Comparison of ENCODE assay signal across 10 mouse cellular contexts in genomic region chr14:62878634-62879430, GRCm38 (mm10). TPM values are rescaled to one million over a fixed set of nuclear protein-coding genes. Genes with fewer than 3 reads are reported as not detected.
DNase-seq lines count a peak whose midpoint lies in the region; TF ChIP-seq lines count a peak whose summit lies in the region.
"Had no signal": no experiment of that assay in that cellular context is flagged by ENCODE, and none has a peak within 500 bp of the region (broad histone marks: within the 10 kb centered on the region; RNA-seq: fewer than 3 reads in every experiment).

No protein-coding gene starts in this region.

- no peak for TF ChIP-seq POLR2A in thymus, adult 2 months (IDR thresholded peaks at IDR 0.05; ENCODE audit: control insufficient read depth, extremely low read depth, insufficient read depth, low read length, poor library complexity)
- no peak for TF ChIP-seq POLR2A in olfactory bulb, adult 2 months (IDR thresholded peaks at IDR 0.05; ENCODE audit: insufficient read depth, low read depth, low read length)
- no peak for TF ChIP-seq POLR2A in kidney, adult 2 months (IDR thresholded peaks at IDR 0.05; ENCODE audit: low read depth, low read length)

- peaks cover 21% of the 10 kb centered on the region for H3K4me1 ChIP-seq in thymus, adult 2 months (replicated peaks; ENCODE audit: control insufficient read depth, insufficient read depth, low read length)
- H3K4me1 ChIP-seq in olfactory bulb, adult 2 months (ENCODE audit: control insufficient read depth, insufficient read depth, low read length): peaks cover 25% of the 10 kb centered on the region
- H3K4me1 ChIP-seq in kidney, adult 2 months (ENCODE audit: control insufficient read depth, insufficient read depth, low read length): peaks cover 17% of the 10 kb centered on the region; the same call in 1 of the 2 replicates

- no peak for DNase-seq in gastrocnemius, adult 2 months
- DNase-seq in gastrocnemius, postnatal 36 days: no peak
- no peak for DNase-seq in thymus, adult 2 months
- no peak for DNase-seq in thymus, postnatal 10 days (ENCODE audit: low spot score in 2 of 2)
- DNase-seq in liver: peak; percentile 28
- DNase-seq in kidney, adult 2 months: no peak
- no peak for DNase-seq in layer of hippocampus, postnatal 25 days (ENCODE audit: extremely low spot score in 1 of 2, low spot score in 1 of 2)

- intact Hi-C loops in gastrocnemius, adult 2 months (cut with DNase I): loop anchor here (2.0 kb wide), 2 partner anchors 40 to 60 kb away; no protein-coding TSS in a partner anchor
- intact Hi-C loops in gastrocnemius, postnatal 36 days (cut with DNase I): no loop called here

- 61% methylated on average over 7 of the region's 7 CpGs for WGBS in thymus, adult 2 months
- WGBS in olfactory bulb, adult 2 months: 60% methylated on average over 7 of the region's 7 CpGs
- WGBS in kidney, adult 2 months: 70% methylated on average over 7 of the region's 7 CpGs

- no peaks in the 10 kb centered on the region for H3K36me3 ChIP-seq in thymus, adult 2 months (ENCODE audit: control insufficient read depth, insufficient read depth, low read length)
- no peaks in the 10 kb centered on the region for H3K36me3 ChIP-seq in kidney, adult 2 months (ENCODE audit: control insufficient read depth, insufficient read depth, low read length)
- H3K36me3 ChIP-seq: embryonic facial prominence, embryonic 12.5 days had no signal

- H3K27me3 ChIP-seq in thymus, adult 2 months (ENCODE audit: control insufficient read depth, insufficient read depth, low read length): no peaks in the 10 kb centered on the region
- no peaks in the 10 kb centered on the region for H3K27me3 ChIP-seq in kidney, adult 2 months (replicated peaks; ENCODE audit: control insufficient read depth, insufficient read depth, low read length)
- H3K27me3 ChIP-seq: CH12.LX; embryonic facial prominence, embryonic 12.5 days had no signal

- H3K4me3 ChIP-seq in gastrocnemius, adult 2 months: no peak overlapping the region
- no peak overlapping the region for H3K4me3 ChIP-seq in thymus, adult 2 months (ENCODE audit: control insufficient read depth, insufficient read depth, low read length)
- no peak overlapping the region for H3K4me3 ChIP-seq in olfactory bulb, adult 2 months (ENCODE audit: insufficient read depth, low read depth, low read length)
- no peak overlapping the region for H3K4me3 ChIP-seq in kidney, adult 2 months (ENCODE audit: insufficient read depth, low read depth, low read length)
- H3K4me3 ChIP-seq: embryonic facial prominence, embryonic 12.5 days had no signal

- no peak for TF ChIP-seq CTCF in gastrocnemius, adult 2 months (IDR thresholded peaks at IDR 0.05)
- TF ChIP-seq CTCF in thymus, adult 2 months (IDR thresholded peaks at IDR 0.05; ENCODE audit: borderline replicate concordance, control insufficient read depth, extremely low read depth, insufficient read depth, low read length, poor library complexity): no peak
- TF ChIP-seq CTCF in olfactory bulb, adult 2 months (IDR thresholded peaks at IDR 0.05; ENCODE audit: insufficient read depth, low read depth, low read length): no peak
- TF ChIP-seq CTCF in kidney, adult 2 months (conservative IDR thresholded peaks at IDR 0.05; ENCODE audit: insufficient read depth, insufficient read length, low read depth, low read length): no peak

- H3K27ac ChIP-seq in gastrocnemius, adult 2 months: peak overlapping the region; percentile 88
- peak overlapping the region; percentile 96 for H3K27ac ChIP-seq in thymus, adult 2 months (ENCODE audit: control insufficient read depth, insufficient read depth, low read length)
- peak overlapping the region; percentile 91 for H3K27ac ChIP-seq in olfactory bulb, adult 2 months (ENCODE audit: insufficient read depth, low read depth, low read length)
- no peak overlapping the region for H3K27ac ChIP-seq in kidney, adult 2 months (ENCODE audit: insufficient read depth, low read depth, low read length)
- H3K27ac ChIP-seq: embryonic facial prominence, embryonic 12.5 days had no signal

RNA-seq across cellular contexts. Expression of gene Wdfy2, which starts 41.4 kb away (rescaled TPM):
- 1 to 10 TPM; 8.0 TPM for total RNA-seq in gastrocnemius, adult 2 months (2021)
- total RNA-seq in gastrocnemius, postnatal 36 days (2021): 1 to 10 TPM; 5.9 TPM
- polyA plus RNA-seq in thymus, adult 2 months (2012; rRNA removed): 15.3 and 15.5 TPM in 2 replicates
- polyA plus RNA-seq in olfactory bulb, adult 2 months (2012; ENCODE audit: insufficient read depth, insufficient read length, low replicate concordance, missing spikeins): not detected in 2 replicates
- polyA plus RNA-seq in kidney, adult 2 months (2012; rRNA removed): 7.7 and 8.3 TPM in 2 replicates
- 10 to 100 TPM; 14.1 to 16.5 TPM for total RNA-seq in layer of hippocampus, postnatal 25 days (2021)
